Mouse (Mus musculus): ENCODE results near the gene Aldh3b3.

Gene Aldh3b3

GRCm38 (mm10) chr19:3958470-3958869, at the start of gene Aldh3b3:
TSS of gene Aldh3b3 (plus strand) at chr19:3958645.
- DNase-seq (ENCODE audit: low spot score in 2 of 2) = no peak

GRCm38 (mm10) chr19:3910206-3910605, 48.2 kb upstream of the Aldh3b3 start:
- DNase-seq (ENCODE audit: low spot score in 2 of 2) = no peak

GRCm38 (mm10) chr19:3912337-3913204, 45.9 kb upstream of the Aldh3b3 start, which contains the start of gene Ndufs8:
TSS of gene Ndufs8 (minus strand) at chr19:3912774.
- DNase-seq (ENCODE audit: low spot score in 2 of 2) = peak; percentile 86 to 90

GRCm38 (mm10) chr19:3913692-3914091, 44.8 kb upstream of the Aldh3b3 start:
- DNase-seq (ENCODE audit: low spot score in 2 of 2) = no peak

DNA sequence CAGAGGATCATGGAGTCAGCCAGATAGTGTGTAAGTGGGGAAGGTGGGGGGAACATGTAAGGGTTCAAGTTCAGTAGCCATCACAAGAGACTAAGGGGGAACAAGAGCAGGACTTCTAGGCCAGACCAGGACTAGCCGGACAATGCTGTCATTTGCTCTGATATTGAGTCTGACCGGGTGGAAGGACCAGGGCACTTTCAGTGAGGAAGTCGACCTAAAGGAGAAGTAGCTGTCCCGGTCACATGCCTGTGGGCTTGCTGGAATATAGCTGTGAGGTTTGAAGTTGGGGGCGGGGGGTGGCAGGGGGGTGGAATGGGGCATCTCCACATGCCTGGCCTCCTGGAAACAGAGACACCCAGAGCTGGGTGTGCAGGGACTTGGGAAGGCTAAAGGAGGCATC, 43.9 kb upstream of the Aldh3b3 start:
- no peak for DNase-seq (ENCODE audit: low spot score in 2 of 2)

GRCm38 (mm10) chr19:3916727-3917126, 41.7 kb upstream of the Aldh3b3 start:
- no peak for DNase-seq (ENCODE audit: low spot score in 2 of 2)

DNA sequence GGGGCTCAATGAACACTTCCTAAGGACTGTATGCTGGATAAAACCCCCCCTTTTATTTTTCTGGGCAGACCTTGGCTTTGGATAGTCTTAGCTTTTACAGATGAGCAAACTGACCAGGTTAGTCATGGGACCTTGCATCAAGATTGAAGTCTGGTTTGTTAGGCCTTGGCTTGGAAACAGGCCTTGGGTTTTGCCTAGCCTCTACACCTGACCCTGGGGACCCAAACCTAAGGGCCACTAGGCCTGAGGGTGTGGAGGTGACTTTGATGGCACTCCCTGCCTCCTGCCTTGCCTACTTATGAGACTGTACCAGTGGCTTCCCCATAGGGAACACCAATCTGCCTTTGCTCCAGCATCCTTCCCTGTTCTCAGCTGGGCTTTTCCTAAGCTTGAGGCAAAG, 38.5 kb upstream of the Aldh3b3 start:
- no peak for DNase-seq (ENCODE audit: low spot score in 2 of 2)

GRCm38 (mm10) chr19:3922661-3923371, 35.6 kb upstream of the Aldh3b3 start:
- DNase-seq (ENCODE audit: low spot score in 2 of 2) = peak in 1 of 2 experiments; percentile 64

DNA sequence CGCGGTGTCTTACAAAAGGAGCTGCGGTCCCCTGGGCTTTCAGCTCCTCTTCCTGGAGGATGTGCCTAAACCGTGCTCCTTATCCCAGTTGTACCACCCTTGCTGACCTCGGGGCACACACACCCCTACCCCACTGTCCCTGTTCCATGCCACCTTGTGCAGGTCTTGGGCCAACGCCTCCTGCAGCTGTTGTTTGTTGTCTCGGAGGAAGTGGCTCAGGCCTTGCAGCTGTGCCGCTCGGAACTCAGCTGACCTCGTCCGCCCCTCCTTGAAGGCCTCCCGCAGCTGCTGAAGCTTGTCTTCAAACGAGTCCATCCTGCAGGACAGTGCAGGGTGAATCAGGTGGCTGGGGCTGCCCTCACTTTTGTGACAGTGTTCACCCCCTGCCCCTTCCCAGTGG, 34.9 kb upstream of the Aldh3b3 start:
- DNase-seq (ENCODE audit: low spot score in 2 of 2) = peak; percentile 44 to 71

- no peak for DNase-seq (ENCODE audit: low spot score in 2 of 2)
Observed at GRCm38 (mm10) chr19:3924190-3924589, 34.3 kb upstream of the Aldh3b3 start.

DNA sequence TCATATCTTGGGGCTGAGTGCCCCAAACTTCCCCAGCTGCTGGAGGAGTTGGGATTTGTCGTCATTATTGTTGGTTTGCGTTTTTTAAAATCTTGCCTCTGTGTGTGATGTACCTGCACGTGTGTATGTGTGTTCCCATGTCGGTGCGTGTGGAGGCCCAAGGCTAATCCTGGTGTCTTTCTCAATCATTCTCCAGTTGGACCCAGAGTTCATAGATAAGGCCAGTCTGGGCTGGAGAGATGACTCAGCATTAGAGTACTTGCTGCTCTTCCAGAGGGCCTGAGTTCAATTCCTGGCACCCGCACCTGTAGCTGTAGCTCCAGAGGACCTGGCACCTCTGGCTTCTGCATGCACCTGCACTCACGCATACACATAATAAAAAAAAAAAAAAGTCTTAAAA, 33.6 kb upstream of the Aldh3b3 start:
- DNase-seq (ENCODE audit: low spot score in 2 of 2) = no peak

GRCm38 (mm10) chr19:3925859-3926258, 32.6 kb upstream of the Aldh3b3 start:
- no peak for DNase-seq (ENCODE audit: low spot score in 2 of 2)

DNA sequence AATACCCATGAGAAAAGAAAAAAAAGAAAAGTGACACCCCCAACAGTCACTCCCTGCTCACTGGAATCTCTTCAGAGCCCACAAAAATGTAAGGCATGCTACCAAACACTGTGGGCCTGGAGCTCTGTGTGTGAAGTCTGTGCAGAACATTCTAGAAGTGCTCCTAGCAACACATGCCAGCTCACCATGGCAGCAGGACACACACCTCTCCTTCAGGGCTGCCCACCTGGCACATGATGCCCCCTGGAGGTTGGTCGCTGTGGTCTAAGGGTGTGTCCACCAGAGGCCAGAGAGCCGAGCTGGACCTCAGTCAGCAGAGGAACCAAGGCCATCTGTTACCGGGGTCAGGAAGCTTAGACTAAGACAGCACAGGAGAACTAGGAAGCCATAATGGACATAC, 32.2 kb upstream of the Aldh3b3 start:
- DNase-seq (ENCODE audit: low spot score in 2 of 2) = no peak

DNA sequence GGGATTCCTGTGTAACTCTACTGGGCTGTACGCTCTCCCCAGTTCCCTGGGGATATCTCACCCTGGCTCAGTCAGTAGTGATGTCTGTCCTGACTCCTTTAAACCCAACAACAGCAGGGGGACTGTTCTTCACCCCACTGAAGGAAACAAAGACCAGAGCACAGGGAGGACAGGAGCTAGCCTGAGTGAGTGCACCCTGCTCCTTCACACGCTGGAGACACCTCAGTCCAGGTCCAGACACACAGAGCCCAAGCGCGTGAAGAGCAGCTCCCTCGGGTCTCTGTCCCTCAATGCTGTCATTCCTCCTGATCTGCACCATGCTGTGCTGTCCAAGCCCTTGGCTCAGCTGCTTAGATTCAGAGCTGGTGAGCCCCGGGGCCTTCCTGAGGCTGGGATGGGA, 31.8 kb upstream of the Aldh3b3 start:
- DNase-seq (ENCODE audit: low spot score in 2 of 2) = no peak

- no peak for DNase-seq (ENCODE audit: low spot score in 2 of 2)
Observed at GRCm38 (mm10) chr19:3927989-3928388, 30.5 kb upstream of the Aldh3b3 start.

GRCm38 (mm10) chr19:3928779-3929178, 29.7 kb upstream of the Aldh3b3 start:
- DNase-seq (ENCODE audit: low spot score in 2 of 2) = no peak

DNA sequence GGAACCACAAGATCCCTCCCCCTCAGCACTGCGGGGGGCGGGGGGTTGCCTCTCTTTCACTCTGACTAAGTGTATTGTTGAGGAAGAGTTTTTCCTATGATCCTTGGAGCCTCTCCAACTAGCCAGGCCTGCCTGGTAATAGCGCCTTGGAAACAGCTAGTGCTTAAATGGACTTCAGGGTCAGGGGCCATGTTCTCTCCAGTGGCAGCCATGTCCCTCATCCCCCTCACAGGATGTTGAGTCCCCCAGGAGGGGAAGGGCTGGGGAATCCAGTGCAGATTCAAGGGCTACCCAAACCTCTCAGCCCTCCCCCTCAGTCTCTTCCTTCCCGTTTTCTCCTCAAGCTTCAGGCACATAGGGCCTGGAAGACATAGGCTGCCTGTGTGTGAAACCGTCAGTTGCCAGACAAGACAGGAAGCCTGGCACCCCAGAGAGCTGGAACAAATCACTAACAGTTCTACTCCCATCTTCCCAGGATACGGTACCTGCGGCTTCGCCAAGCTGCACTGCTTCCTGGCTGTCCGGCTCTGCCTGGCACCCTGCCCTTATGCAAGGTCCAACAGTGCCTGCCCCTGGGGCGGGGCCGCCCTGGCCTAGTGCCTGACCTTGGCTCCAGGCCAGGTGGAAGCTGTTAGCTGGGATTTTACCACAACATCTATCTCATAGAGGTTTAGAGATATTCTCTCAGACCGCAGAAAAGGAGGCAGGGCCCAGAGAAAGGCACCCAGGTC, 29.1 kb upstream of the Aldh3b3 start, which contains the start of gene Aldh3b1:
Aldh3b1 (minus strand) TSS at position 598 of the 731 bp plus-strand sequence.
- peak; percentile 41 to 66 for DNase-seq (ENCODE audit: low spot score in 2 of 2)

- DNase-seq (ENCODE audit: low spot score in 2 of 2) = no peak
Observed at GRCm38 (mm10) chr19:3930262-3931057, 28.0 kb upstream of the Aldh3b3 start.

GRCm38 (mm10) chr19:3931716-3932115, 26.7 kb upstream of the Aldh3b3 start:
- no peak for DNase-seq (ENCODE audit: low spot score in 2 of 2)

GRCm38 (mm10) chr19:3935032-3935895, 23.2 kb upstream of the Aldh3b3 start, which contains the start of gene Unc93b1:
TSS of gene Unc93b1 (plus strand) at chr19:3935186.
- DNase-seq (ENCODE audit: low spot score in 2 of 2) = peak; percentile 50 to 79
